Mouse (Mus musculus): ENCODE measurements around the gene Lhfpl5.

Lhfpl5 gene

DNA sequence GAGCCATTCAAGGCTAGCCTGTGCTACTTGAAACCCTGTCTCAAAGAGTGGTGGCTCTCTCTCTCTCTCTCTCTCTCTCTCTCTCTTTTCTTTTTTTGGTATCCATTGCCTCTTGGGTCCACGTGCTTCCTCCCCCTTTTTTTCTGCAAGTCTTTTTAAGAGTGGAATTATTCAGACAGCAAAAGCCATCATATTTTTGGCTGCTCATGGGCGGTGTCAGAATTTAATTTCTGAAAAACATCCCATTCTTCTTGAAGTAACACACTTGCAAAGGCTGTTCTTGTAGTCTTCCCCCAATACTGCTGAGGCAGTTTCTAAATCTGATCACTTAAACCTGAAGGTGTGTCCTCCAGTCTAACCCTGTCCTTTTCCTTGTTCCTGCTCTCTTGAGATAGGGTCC lies 51.5 kb downstream of the Lhfpl5 start:
- no peak for DNase-seq (ENCODE audit: low spot score)

DNA sequence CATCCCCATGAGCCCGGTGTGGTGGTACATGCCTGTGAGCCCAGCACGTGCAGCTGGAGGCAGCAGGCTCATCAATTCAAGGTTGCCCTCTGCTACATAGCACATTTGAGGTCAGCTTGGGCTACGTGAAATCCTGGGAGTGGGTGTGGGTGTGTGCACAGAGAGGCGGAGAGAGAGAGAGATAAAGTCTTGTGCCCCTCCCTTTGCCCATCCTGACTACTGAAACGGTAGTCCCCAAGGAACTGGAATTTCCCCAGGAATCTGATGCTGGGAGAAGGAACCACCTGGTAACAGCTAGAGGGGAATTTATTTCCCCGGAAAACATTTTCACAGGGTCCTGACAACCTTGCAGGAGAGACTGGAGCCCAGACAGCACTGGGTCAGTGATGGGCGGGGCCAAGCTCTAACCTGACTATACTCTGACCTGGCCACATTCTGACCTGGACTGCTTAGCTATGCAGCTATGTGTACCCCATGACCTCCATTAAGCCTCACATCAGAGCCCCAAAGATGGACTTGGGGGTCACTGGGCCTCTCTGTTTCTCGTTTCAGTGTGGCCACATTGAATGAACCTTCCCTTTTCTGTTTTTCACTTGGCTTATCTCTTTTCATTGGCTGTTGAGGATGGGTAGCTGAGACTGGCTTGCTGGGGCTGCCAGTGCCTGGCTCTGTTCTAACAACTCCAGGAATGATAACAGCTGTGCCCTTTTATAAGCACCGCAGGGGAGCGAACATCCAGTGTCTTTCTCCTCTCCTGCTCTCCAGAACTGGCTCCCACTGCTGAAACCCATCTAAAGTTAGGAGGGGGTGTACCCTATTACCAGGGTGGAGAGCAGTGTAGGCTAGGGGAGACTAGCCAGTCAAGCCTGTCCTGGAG lies 53.0 kb downstream of the Lhfpl5 start:
- DNase-seq (ENCODE audit: low spot score): no peak

DNA sequence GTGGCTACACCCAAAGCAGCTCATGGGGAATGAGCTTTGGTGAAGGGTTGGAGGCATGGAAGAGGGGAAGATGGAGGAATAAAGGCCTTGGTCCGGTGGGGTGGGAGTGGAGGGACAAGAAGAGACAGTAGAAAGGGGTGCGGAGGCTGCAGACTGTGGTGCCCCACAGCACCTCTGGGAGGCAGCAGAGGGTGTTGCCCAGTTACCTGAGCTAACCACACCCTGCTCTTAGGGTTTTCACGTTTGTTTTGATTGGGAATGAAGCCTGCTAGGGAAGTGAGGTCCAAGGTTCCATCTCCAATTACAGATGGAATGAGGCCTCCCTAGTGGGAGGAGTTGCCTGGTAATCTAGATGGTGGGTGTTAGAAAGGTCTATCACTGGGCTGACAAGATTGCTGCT lies 53.7 kb downstream of the Lhfpl5 start:
- no peak for DNase-seq (ENCODE audit: low spot score)

Data from ovary, postnatal 10 days (tissue).